Comparison of ENCODE assay signal across 8 mouse cellular contexts in genomic region chr17:49563830-49564470, GRCm38 (mm10). TPM values are rescaled to one million over a fixed set of nuclear protein-coding genes. Genes with fewer than 3 reads are reported as not detected.
DNase-seq lines count a peak whose midpoint lies in the region; ATAC-seq and TF ChIP-seq lines count a peak whose summit lies in the region.

Gene Daam2, minus strand, starts transcription at chr17:49564343.

- H3K4me3 ChIP-seq in ES-E14 (ENCODE audit: insufficient read depth in 1 of 2, low read depth in 1 of 2, low read length in 2 of 2, poor library complexity in 1 of 2, severe bottlenecking in 1 of 2): peak within 1 kb of the TSS; percentile 29 to 39; a peak in 3 of 4 replicates
- peak within 1 kb of the TSS; percentile 42 for H3K4me3 ChIP-seq in hindbrain, embryonic 11.5 days (ENCODE audit: low read depth, low read length)
- peak within 1 kb of the TSS; percentile 69 for H3K4me3 ChIP-seq in lung, embryonic 16.5 days (ENCODE audit: low read length)

- in situ Hi-C loops in ES-E14 (cut with MboI; ENCODE audit: low sequenced_read_pairs in 2 of 2, unreplicated experiment in 2 of 2): no loop called here

- H3K9ac ChIP-seq in ES-E14 (ENCODE audit: insufficient read depth, low read depth, low read length, poor library complexity, severe bottlenecking): peak within 1 kb of the TSS; percentile 31
- H3K9ac ChIP-seq in hindbrain, embryonic 11.5 days (ENCODE audit: low read depth, low read length): peak within 1 kb of the TSS; percentile 51
- H3K9ac ChIP-seq in lung, embryonic 16.5 days (ENCODE audit: low read length): peak within 1 kb of the TSS; percentile 82

- H3K36me3 ChIP-seq in ES-E14 (ENCODE audit: control insufficient read depth, insufficient read depth, low read length, poor library complexity, severe bottlenecking): no peaks in the 10 kb centered on the region
- H3K36me3 ChIP-seq in hindbrain, embryonic 11.5 days (ENCODE audit: control insufficient read depth, insufficient read depth, low read length): no peaks in the 10 kb centered on the region
- no peaks in the 10 kb centered on the region for H3K36me3 ChIP-seq in lung, embryonic 16.5 days (ENCODE audit: control insufficient read depth, insufficient read depth, low read length)

- peak; percentile 87 for ATAC-seq in hindbrain, embryonic 11.5 days (ENCODE audit: low FRiP score)
- ATAC-seq in lung, embryonic 16.5 days (ENCODE audit: low read depth): peak; percentile 89
- ATAC-seq in megakaryocyte-erythroid progenitor cell, adult 5-6 weeks (replicated peaks; ENCODE audit: low FRiP score, low TSS enrichment, poor library complexity, severe bottlenecking): no peak

- WGBS in hindbrain, embryonic 11.5 days: 6% methylated on average over 38 of the region's 38 CpGs
- under 1% methylated on average over 38 of the region's 38 CpGs for WGBS in lung, embryonic 16.5 days

- no peaks in the 10 kb centered on the region for H3K27me3 ChIP-seq in hindbrain, embryonic 11.5 days (ENCODE audit: control insufficient read depth, insufficient read depth, low read length)
- no peaks in the 10 kb centered on the region for H3K27me3 ChIP-seq in lung, embryonic 16.5 days (ENCODE audit: control insufficient read depth, insufficient read depth, low read depth, low read length)

- no peaks in the 10 kb centered on the region for H3K4me1 ChIP-seq in ES-E14 (ENCODE audit: control insufficient read depth in 2 of 2, insufficient read depth in 2 of 2, low read length in 2 of 2, poor library complexity in 1 of 2)
- H3K4me1 ChIP-seq in hindbrain, embryonic 11.5 days (replicated peaks; ENCODE audit: control insufficient read depth, insufficient read depth, low read length): peaks cover 11% of the 10 kb centered on the region; the same call in 1 of the 2 replicates
- H3K4me1 ChIP-seq in lung, embryonic 16.5 days (replicated peaks; ENCODE audit: control insufficient read depth, insufficient read depth, low read length): peaks cover 26% of the 10 kb centered on the region

- DNase-seq in ES-E14 (ENCODE audit: low read depth, low spot score): peak; percentile 30
- peak; percentile 92 for DNase-seq in cerebellum, adult 9-11 months
- DNase-seq in frontal cortex, postnatal 10 days (ENCODE audit: low spot score in 2 of 2): peak; percentile 30 to 54
- DNase-seq in hindbrain, embryonic 11.5 days (ENCODE audit: low spot score): peak; percentile 76
- DNase-seq in layer of hippocampus, postnatal 14 days (ENCODE audit: low spot score in 2 of 2): peak; percentile 55 to 65
- peak; percentile 81 for DNase-seq in right cerebral cortex, adult 18-20 months

- H3K27ac ChIP-seq in ES-E14 (ENCODE audit: insufficient read depth, low read depth, low read length, poor library complexity, severe bottlenecking): no peak within 1 kb of the TSS
- no peak within 1 kb of the TSS for H3K27ac ChIP-seq in hindbrain, embryonic 11.5 days (ENCODE audit: low read depth, low read length)
- peak within 1 kb of the TSS; percentile 91 for H3K27ac ChIP-seq in lung, embryonic 16.5 days (ENCODE audit: low read length)

- no peaks in the 10 kb centered on the region for H3K9me3 ChIP-seq in ES-E14 (ENCODE audit: control insufficient read depth, insufficient read depth, low read depth, low read length)
- no peaks in the 10 kb centered on the region for H3K9me3 ChIP-seq in hindbrain, embryonic 11.5 days (ENCODE audit: control insufficient read depth, low read length)
- H3K9me3 ChIP-seq in lung, embryonic 16.5 days (ENCODE audit: control insufficient read depth, low read length): no peaks in the 10 kb centered on the region

- H3K4me2 ChIP-seq in hindbrain, embryonic 11.5 days (replicated peaks; ENCODE audit: low read depth, low read length): peak within 1 kb of the TSS; percentile 64
- peak within 1 kb of the TSS; percentile 82 for H3K4me2 ChIP-seq in lung, embryonic 16.5 days (ENCODE audit: low read depth, low read length)

TF ChIP-seq in ES-E14, 5 proteins besides CTCF, POLR2A, EP300 and RAD21:
- TF ChIP-seq HCFC1 (IDR thresholded peaks at IDR 0.05; ENCODE audit: borderline replicate concordance, insufficient read depth, low read length): no peak

RNA-seq across cellular contexts. Expression of gene Daam2, which starts in this region (rescaled TPM):
- total RNA-seq in ES-E14 (2012; rRNA removed): 0.05 and 0.13 TPM in 2 replicates
- 3.9 and 4.0 TPM in 2 replicates for polyA plus RNA-seq in hindbrain, embryonic 11.5 days (2014; fragmentation: Nextera tagmentation; extraction: Ambion mirVana)
- total RNA-seq in layer of hippocampus, postnatal 14 days (2021): 10 to 100 TPM; 62.8 to 73.6 TPM
- 16.8 and 16.9 TPM in 2 replicates for polyA plus RNA-seq in lung, embryonic 16.5 days (2015; fragmentation: Nextera tagmentation; extraction: Ambion mirVana)
- not detected in 2 replicates for total RNA-seq in megakaryocyte-erythroid progenitor cell, adult 5-6 weeks (2014; fragmentation: Nextera tagmentation)
- total RNA-seq in megakaryocyte-erythroid progenitor cell, adult 5-6 weeks (2017): not detected in 2 replicates

Comparison
In these comparisons a context has a peak if more than half of its experiments do, and no peak if none do; other contexts are left out.
1. RNA of gene Daam2 (total RNA-seq): 62.8 to 73.6 TPM in layer of hippocampus, postnatal 14 days; 0.05 to 0.13 TPM in ES-E14 and not detected in megakaryocyte-erythroid progenitor cell, adult 5-6 weeks; every median in the first group is over 10 times any median in the second.
2. Peak in DNase-seq, H3K4me3 ChIP-seq and H3K9ac ChIP-seq in ES-E14; RNA of the gene not detected or under 1 TPM.
3. DNase-seq: peak in every context shown above with its lines; median percentile 92 in cerebellum, adult 9-11 months; 81 in right cerebral cortex, adult 18-20 months; 76 in hindbrain, embryonic 11.5 days; 60 in layer of hippocampus, postnatal 14 days; 42 in frontal cortex, postnatal 10 days; 30 in ES-E14.
4. H3K9ac ChIP-seq: peak in every context shown above with its lines; median percentile 82 in lung, embryonic 16.5 days; 51 in hindbrain, embryonic 11.5 days; 31 in ES-E14.
5. Peak in every context shown above with its lines, with median percentiles within 50 percentile points of each other: H3K4me3 ChIP-seq.